Mouse (Mus musculus): Measurements from ENCODE around the gene Morc3.

DNA sequence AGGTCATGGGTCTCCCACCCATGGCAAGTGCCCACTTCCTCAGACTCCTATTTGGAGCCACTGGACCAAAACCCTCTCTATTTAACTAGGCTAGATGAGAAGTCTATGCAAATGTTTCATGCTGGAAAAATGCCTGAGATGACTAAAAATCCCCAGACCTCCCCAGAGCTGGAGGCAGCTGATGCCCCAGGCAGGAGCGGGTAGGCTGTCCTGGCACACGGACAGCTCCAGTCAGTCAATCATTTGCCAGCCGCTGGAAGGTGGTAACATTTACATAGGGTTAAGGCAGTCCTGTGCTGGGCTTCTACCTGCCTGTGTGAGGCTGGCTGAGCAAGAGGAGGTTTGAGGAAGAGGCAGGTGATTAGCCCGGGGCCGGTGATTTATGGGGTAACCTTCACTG, 80.2 kb downstream of the Morc3 start:
- TF ChIP-seq CTCF (IDR thresholded peaks at IDR 0.05; ENCODE audit: extremely low read depth, insufficient read depth, low read length) = no peak
- TF ChIP-seq POLR2A (IDR thresholded peaks at IDR 0.05; ENCODE audit: extremely low read depth, insufficient read depth, low read length) = no peak

Data from cortical plate, adult 2 months (tissue).